Mouse (Mus musculus) ES-Bruce4 (cell line): ENCODE measurements around the gene Shisa3. TPM values are rescaled to one million over a fixed set of nuclear protein-coding genes. Genes with fewer than 3 reads are reported as not detected.

Experiments
- H3K27ac ChIP-seq: 2 replicates; pipeline ENCODE4 v1.5.1; 2012; ENCODE audit warnings: low read length, inconsistent platforms; ENCODE audit not compliant: insufficient read depth
- H3K27me3 ChIP-seq: 2 replicates; pipeline ENCODE4 v1.6.1; 2012; ENCODE audit warnings: mild to moderate bottlenecking, low read length, inconsistent platforms; ENCODE audit not compliant: control insufficient read depth, poor library complexity, insufficient read depth, severe bottlenecking
- H3K36me3 ChIP-seq: 2 replicates; pipeline ENCODE4 v1.6.1; 2012; ENCODE audit warnings: inconsistent platforms, mild to moderate bottlenecking, low read length, moderate library complexity; ENCODE audit not compliant: control insufficient read depth, poor library complexity, insufficient read depth, severe bottlenecking
- H3K4me1 ChIP-seq: one replicate; pipeline ENCODE4 v1.8.1; 2011; ENCODE audit warnings: low read length; ENCODE audit not compliant: control insufficient read depth, insufficient read depth
- H3K4me3 ChIP-seq: 2 replicates; pipeline ENCODE4 v1.5.1; 2011; ENCODE audit warnings: low read depth, mild to moderate bottlenecking, low read length
- H3K9ac ChIP-seq: 2 replicates; pipeline ENCODE4 v1.6.1; 2012; ENCODE audit warnings: low read depth, mild to moderate bottlenecking, inconsistent platforms; ENCODE audit not compliant: poor library complexity, severe bottlenecking
- H3K9me3 ChIP-seq: replicated peaks from 2 replicates; pipeline ENCODE4 v1.6.1; 2012; ENCODE audit warnings: mild to moderate bottlenecking, low read length, inconsistent platforms; ENCODE audit not compliant: control insufficient read depth, poor library complexity, insufficient read depth, severe bottlenecking
- CTCF ChIP-seq: IDR thresholded peaks from one replicate; pipeline ENCODE4 v1.8.1; 2011; ENCODE audit warnings: low read depth, low read length
- EP300 ChIP-seq: IDR thresholded peaks from 2 replicates; pipeline ENCODE4 v1.6.1; 2011; ENCODE audit warnings: low read depth, low read length; ENCODE audit not compliant: insufficient read depth
- POLR2A ChIP-seq: IDR thresholded peaks from one replicate; pipeline ENCODE4 v1.8.1; 2011; ENCODE audit warnings: low read length; ENCODE audit not compliant: insufficient read depth
- polyA plus RNA-seq: library from polyadenylated mRNA; stranded (reverse); fragments of >200 nt; gene quantifications from 2 replicates; pipeline ENCODE4 v1.2.4, GENCODE M21; 2011; ENCODE audit warnings: low read depth; ENCODE audit not compliant: missing spikeins, insufficient read depth, insufficient read length

Gene Shisa3
- polyA plus RNA-seq, 1 experiment, result 0.52 TPM

DNA sequence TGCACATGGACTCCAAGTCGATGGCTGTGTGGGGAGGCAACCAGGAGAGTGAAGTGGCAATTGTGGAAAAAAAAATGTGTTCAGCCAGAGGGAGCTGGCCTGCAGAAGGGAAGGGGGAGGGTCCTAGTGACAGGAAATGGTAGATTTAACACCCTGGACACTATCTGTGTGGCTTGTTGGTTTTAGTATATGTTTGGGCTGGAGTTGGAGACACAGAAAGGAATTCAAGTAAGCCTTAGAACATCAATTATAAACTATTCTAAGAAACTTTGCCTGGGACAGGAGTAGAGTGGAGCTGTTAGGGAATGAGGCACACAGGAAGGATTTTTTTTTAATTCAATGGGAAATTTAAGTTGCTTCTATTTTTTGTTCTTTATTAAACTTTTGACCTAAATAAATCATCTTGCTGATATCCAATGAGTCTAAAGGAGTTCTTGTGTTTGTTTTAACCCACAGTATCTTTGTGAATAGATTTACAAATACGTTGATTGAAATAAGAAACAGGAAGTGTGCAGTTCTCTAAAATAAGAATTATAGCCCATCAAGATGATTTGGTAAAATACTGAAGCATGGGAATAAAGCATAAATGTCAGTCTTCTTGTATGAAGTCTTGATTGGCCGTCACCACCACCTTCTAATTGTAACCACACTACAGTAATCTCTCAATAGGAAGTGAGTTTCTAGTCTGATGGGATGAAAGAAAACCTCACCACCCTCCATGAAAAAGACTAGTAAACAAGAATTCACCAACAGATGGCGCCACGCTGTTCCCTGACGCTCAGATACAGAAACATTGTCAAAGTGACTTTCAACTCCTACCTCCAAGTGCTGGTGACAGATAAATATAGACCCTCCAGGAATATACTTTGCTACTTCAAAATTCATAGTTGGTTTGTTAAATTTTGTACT is 27.7 kb upstream of the Shisa3 start:
- Histone ChIP-seq H3K4me1 (no peaks in the 10 kb centered on the region), H3K4me3 (no peak overlapping the region), H3K27me3 (no peaks in the 10 kb centered on the region), H3K27ac (no peak overlapping the region), H3K36me3 (no peaks in the 10 kb centered on the region), H3K9me3 (no peaks in the 10 kb centered on the region), H3K9ac (no peak overlapping the region)
- TF ChIP-seq CTCF (no peak), POLR2A (no peak), EP300 (no peak)

DNA sequence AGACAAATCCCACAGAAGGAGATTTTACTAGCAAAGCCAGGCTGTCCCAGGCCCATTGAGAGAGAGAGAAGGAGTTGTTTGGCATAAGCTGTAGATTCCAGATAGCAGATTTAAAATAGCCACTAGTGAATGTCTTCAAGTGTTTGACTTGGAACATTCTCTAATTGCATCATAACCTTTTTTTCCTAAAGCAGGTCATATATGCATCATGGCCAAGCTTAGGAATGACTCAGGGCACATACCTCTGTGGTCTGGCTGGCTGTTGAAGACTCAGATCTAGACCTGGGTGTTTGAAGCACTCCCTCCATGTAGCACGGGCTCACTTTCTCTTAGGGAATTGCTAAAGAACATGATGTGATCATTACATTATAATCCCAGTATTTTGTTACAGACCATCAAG is 12.6 kb upstream of the Shisa3 start:
- no peaks in the 10 kb centered on the region for H3K27me3 ChIP-seq
- H3K9me3 ChIP-seq, result no peaks in the 10 kb centered on the region
- H3K4me3 ChIP-seq, result no peak overlapping the region
- no peaks in the 10 kb centered on the region for H3K36me3 ChIP-seq
- H3K27ac ChIP-seq, result no peak overlapping the region
- no peaks in the 10 kb centered on the region for H3K4me1 ChIP-seq
- no peak overlapping the region for H3K9ac ChIP-seq
- TF ChIP-seq CTCF (no peak), POLR2A (no peak), EP300 (no peak)

DNA sequence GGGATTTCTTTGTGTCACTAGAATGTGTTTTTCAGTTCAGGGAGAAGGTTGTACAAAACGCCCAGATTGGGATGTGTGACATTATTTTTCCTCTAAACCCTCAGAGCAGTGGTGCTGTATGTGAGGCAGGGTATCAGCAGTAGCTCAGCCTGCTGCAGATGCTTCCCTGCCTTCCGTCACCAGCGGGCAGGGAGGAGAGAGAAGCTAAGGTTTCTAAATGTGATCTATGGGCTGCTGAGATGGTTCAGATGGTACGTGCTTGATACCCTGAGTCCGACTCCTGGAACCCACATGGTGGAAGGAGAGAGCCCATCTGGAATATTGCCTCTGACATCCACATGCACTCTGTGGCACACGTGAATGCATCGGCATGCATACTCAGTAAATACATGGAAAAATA is 12.1 kb upstream of the Shisa3 start:
- Histone ChIP-seq H3K9ac (no peak overlapping the region), H3K4me1 (no peaks in the 10 kb centered on the region), H3K9me3 (no peaks in the 10 kb centered on the region), H3K27me3 (no peaks in the 10 kb centered on the region), H3K36me3 (no peaks in the 10 kb centered on the region), H3K4me3 (no peak overlapping the region), H3K27ac (no peak overlapping the region)
- TF ChIP-seq POLR2A, result no peak
- no peak for TF ChIP-seq CTCF
- TF ChIP-seq EP300, result no peak

DNA sequence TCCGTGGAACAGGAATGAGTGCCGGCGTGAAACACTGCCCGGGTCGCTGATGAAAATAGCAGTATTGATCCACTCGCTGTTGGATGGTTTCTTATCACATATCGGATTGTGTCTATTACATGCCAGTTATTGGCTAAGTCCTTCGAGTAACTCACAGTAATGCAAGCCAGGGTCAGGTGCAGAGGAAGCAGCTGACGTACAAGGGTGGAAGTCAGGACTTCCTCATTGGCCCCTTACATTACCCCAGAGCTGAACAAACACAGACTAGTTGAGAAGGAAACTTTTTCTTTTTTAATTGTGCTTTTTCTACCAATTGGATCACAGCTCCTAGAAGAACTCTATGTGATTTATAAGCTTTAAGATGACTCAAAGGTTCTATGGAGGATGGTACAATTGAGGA is 7.7 kb upstream of the Shisa3 start:
- no peaks in the 10 kb centered on the region for H3K27me3 ChIP-seq

DNA sequence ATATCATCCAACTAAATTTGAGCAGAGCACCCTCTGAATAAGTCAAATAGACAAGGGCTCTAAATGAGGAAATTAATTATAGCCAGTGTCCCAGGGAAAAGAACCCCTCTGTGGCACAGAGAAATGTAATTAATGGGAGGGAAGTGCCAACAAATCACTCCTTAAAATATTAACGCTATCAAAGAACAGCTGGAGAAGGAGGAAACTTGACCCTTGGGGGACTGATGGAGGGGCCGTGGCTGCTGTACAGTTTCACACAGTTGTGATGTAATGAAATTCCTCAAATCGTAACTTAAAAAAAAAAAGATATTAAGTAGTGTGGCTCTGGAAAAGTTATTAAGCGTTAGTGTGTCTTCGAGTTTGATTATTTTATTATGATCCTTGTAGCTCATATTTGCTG is 1.7 kb upstream of the Shisa3 start:
- no peak for TF ChIP-seq POLR2A
- no peak for TF ChIP-seq CTCF
- no peak for TF ChIP-seq EP300
- H3K27ac ChIP-seq, result no peak overlapping the region
- H3K27me3 ChIP-seq, result peaks cover 10% of the 10 kb centered on the region
- no peak overlapping the region for H3K4me3 ChIP-seq
- no peaks in the 10 kb centered on the region for H3K36me3 ChIP-seq
- no peaks in the 10 kb centered on the region for H3K9me3 ChIP-seq
- no peaks in the 10 kb centered on the region for H3K4me1 ChIP-seq
- no peak overlapping the region for H3K9ac ChIP-seq

More for the DNA sequence above, 7.7 kb upstream of the Shisa3 start:
- Histone ChIP-seq H3K36me3 (no peaks in the 10 kb centered on the region), H3K27ac (no peak overlapping the region), H3K9ac (no peak overlapping the region), H3K4me1 (no peaks in the 10 kb centered on the region), H3K9me3 (no peaks in the 10 kb centered on the region), H3K4me3 (no peak overlapping the region)
- TF ChIP-seq CTCF (no peak), EP300 (no peak), POLR2A (no peak)
